Mouse (Mus musculus) neural tube, embryonic 15.5 days (tissue): ENCODE measurements around the gene Myo10. TPM values are rescaled to one million over a fixed set of nuclear protein-coding genes. Genes with fewer than 3 reads are reported as not detected.

Experiments
- ATAC-seq: fragments of 200-750 bp; cut with Nextera tagmentation; 2 replicates; pipeline ENCODE4 v1.8.0; 2017; ENCODE audit warnings: mild to moderate bottlenecking, moderate TSS enrichment, moderate library complexity; ENCODE audit not compliant: low FRiP score
- H3K27ac ChIP-seq: fragments of 300-500 bp; sonication (generic); replicated peaks from 2 replicates; pipeline ENCODE4 v1.5.1; 2015; ENCODE audit warnings: mild to moderate bottlenecking, inconsistent platforms
- H3K27me3 ChIP-seq: fragments of 300-500 bp; sonication (generic); replicated peaks from 2 replicates; pipeline ENCODE4 v1.6.1; 2015; ENCODE audit warnings: inconsistent platforms
- H3K36me3 ChIP-seq: fragments of 300-500 bp; sonication (generic); 2 replicates; pipeline ENCODE4 v1.6.1; 2015; ENCODE audit warnings: inconsistent platforms
- H3K4me1 ChIP-seq: fragments of 300-500 bp; sonication (generic); 2 replicates; pipeline ENCODE4 v1.6.1; 2015; ENCODE audit warnings: inconsistent platforms
- H3K4me2 ChIP-seq: fragments of 300-500 bp; sonication (generic); 2 replicates; pipeline ENCODE4 v1.6.1; 2015; ENCODE audit warnings: inconsistent platforms, mild to moderate bottlenecking, moderate library complexity
- H3K4me3 ChIP-seq: fragments of 300-500 bp; sonication (generic); replicated peaks from 2 replicates; pipeline ENCODE4 v1.5.1; 2015; ENCODE audit warnings: mild to moderate bottlenecking, inconsistent platforms
- H3K9ac ChIP-seq: fragments of 300-500 bp; sonication (generic); replicated peaks from 2 replicates; pipeline ENCODE4 v1.6.1; 2015; ENCODE audit warnings: mild to moderate bottlenecking, inconsistent platforms
- H3K9me3 ChIP-seq: fragments of 300-500 bp; sonication (generic); replicated peaks from 2 replicates; pipeline ENCODE4 v1.6.1; 2016; ENCODE audit warnings: inconsistent platforms
- WGBS: fragments of 180-500 bp; shearing (Covaris S2); methylation state at CpG from one replicate; pipeline ENCODE4 v1.1.7; 2015; ENCODE audit warnings: mixed read lengths; 5-methylcytosine and 5-hydroxymethylcytosine counted together
- polyA plus RNA-seq: library from polyadenylated mRNA; unstranded; fragments of >200 nt; fragmentation: Nextera tagmentation; extraction: Ambion mirVana; gene quantifications from 2 replicates; pipeline ENCODE4 v1.2.1, GENCODE M21; 2015

The Myo10 gene
- polyA plus RNA-seq, 1 experiment from 2014 or later, result 19.5 TPM

GRCm38 (mm10) chr15:25637727-25638126 is 15.4 kb downstream of the Myo10 start:
- Histone ChIP-seq H3K27ac (no peak overlapping the region), H3K4me2 (no peak overlapping the region), H3K9me3 (no peaks in the 10 kb centered on the region), H3K4me1 (0 out of 2 replicates have a peak, but pooled peaks cover 3% of the 10 kb centered on the region), H3K27me3 (no peaks in the 10 kb centered on the region), H3K9ac (no peak overlapping the region), H3K36me3 (no peaks in the 10 kb centered on the region), H3K4me3 (no peak overlapping the region)
- no peak for ATAC-seq
- 73% methylated on average over 9 of the region's 9 CpGs for WGBS

- Histone ChIP-seq H3K4me2 (no peak overlapping the region), H3K27me3 (no peaks in the 10 kb centered on the region), H3K4me3 (no peak overlapping the region), H3K27ac (no peak overlapping the region), H3K9ac (no peak overlapping the region), H3K9me3 (no peaks in the 10 kb centered on the region), H3K36me3 (no peaks in the 10 kb centered on the region), H3K4me1 (0 out of 2 replicates have a peak, but pooled peaks cover 3% of the 10 kb centered on the region)
- no peak for ATAC-seq
- WGBS, result 84% methylated on average over 5 of the region's 5 CpGs
Measured at GRCm38 (mm10) chr15:25639217-25639616, 16.9 kb downstream of the Myo10 start.

- Histone ChIP-seq H3K27me3 (no peaks in the 10 kb centered on the region), H3K4me2 (no peak overlapping the region), H3K36me3 (no peaks in the 10 kb centered on the region), H3K4me1 (0 out of 2 replicates have a peak, but pooled peaks cover 3% of the 10 kb centered on the region), H3K4me3 (no peak overlapping the region), H3K9me3 (no peaks in the 10 kb centered on the region), H3K27ac (no peak overlapping the region), H3K9ac (no peak overlapping the region)
- ATAC-seq, result no peak
- 85% methylated on average over 12 of the region's 12 CpGs for WGBS
Measured at GRCm38 (mm10) chr15:25640840-25641752, 18.8 kb downstream of the Myo10 start.

- H3K9me3 ChIP-seq, result no peaks in the 10 kb centered on the region
- H3K4me2 ChIP-seq, result no peak overlapping the region
- no peak; the same call in 1 of the 2 replicates for ATAC-seq
- H3K27ac ChIP-seq, result no peak overlapping the region
- H3K4me1 ChIP-seq, result 0 out of 2 replicates have a peak, but pooled peaks cover 3% of the 10 kb centered on the region
- H3K4me3 ChIP-seq, result no peak overlapping the region
- no peak overlapping the region for H3K9ac ChIP-seq
- H3K27me3 ChIP-seq, result no peaks in the 10 kb centered on the region
- no peaks in the 10 kb centered on the region for H3K36me3 ChIP-seq
- WGBS, result 43% methylated on average over 9 of the region's 9 CpGs
Measured at GRCm38 (mm10) chr15:25642214-25643058, 20.1 kb downstream of the Myo10 start.

GRCm38 (mm10) chr15:25645862-25646261 is 23.5 kb downstream of the Myo10 start:
- no peak overlapping the region for H3K4me3 ChIP-seq
- no peaks in the 10 kb centered on the region for H3K9me3 ChIP-seq
- H3K27me3 ChIP-seq, result no peaks in the 10 kb centered on the region
- no peaks in the 10 kb centered on the region for H3K36me3 ChIP-seq
- ATAC-seq, result no peak
- 0 out of 2 replicates have a peak, but pooled peaks cover 3% of the 10 kb centered on the region for H3K4me1 ChIP-seq
- H3K9ac ChIP-seq, result no peak overlapping the region
- no peak overlapping the region for H3K4me2 ChIP-seq
- WGBS, result 87% methylated on average over 4 of the region's 4 CpGs
- H3K27ac ChIP-seq, result no peak overlapping the region

GRCm38 (mm10) chr15:25648287-25648686 is 26.0 kb downstream of the Myo10 start:
- H3K9ac ChIP-seq, result no peak overlapping the region
- no peak overlapping the region for H3K4me3 ChIP-seq
- H3K9me3 ChIP-seq, result no peaks in the 10 kb centered on the region
- no peak for ATAC-seq
- H3K36me3 ChIP-seq, result no peaks in the 10 kb centered on the region
- H3K27ac ChIP-seq, result no peak overlapping the region
- WGBS, result 87% methylated on average over 2 of the region's 2 CpGs
- no peaks in the 10 kb centered on the region for H3K27me3 ChIP-seq
- H3K4me1 ChIP-seq, result no peaks in the 10 kb centered on the region
- no peak overlapping the region for H3K4me2 ChIP-seq

GRCm38 (mm10) chr15:25650371-25650770 is 28.0 kb downstream of the Myo10 start:
- no peak overlapping the region for H3K4me3 ChIP-seq
- H3K27ac ChIP-seq, result no peak overlapping the region
- no peaks in the 10 kb centered on the region for H3K27me3 ChIP-seq
- no peaks in the 10 kb centered on the region for H3K4me1 ChIP-seq
- H3K9me3 ChIP-seq, result no peaks in the 10 kb centered on the region
- WGBS, result 75% methylated on average over 5 of the region's 5 CpGs
- H3K9ac ChIP-seq, result no peak overlapping the region
- no peak for ATAC-seq
- H3K36me3 ChIP-seq, result no peaks in the 10 kb centered on the region
- no peak overlapping the region for H3K4me2 ChIP-seq

- Histone ChIP-seq H3K4me3 (no peak overlapping the region), H3K27ac (no peak overlapping the region), H3K9ac (no peak overlapping the region), H3K4me1 (no peaks in the 10 kb centered on the region), H3K27me3 (no peaks in the 10 kb centered on the region), H3K9me3 (no peaks in the 10 kb centered on the region), H3K36me3 (no peaks in the 10 kb centered on the region), H3K4me2 (no peak overlapping the region)
- WGBS, result 53% methylated on average over 7 of the region's 7 CpGs
- ATAC-seq, result no peak
Measured at GRCm38 (mm10) chr15:25651820-25652219, 29.5 kb downstream of the Myo10 start.

GRCm38 (mm10) chr15:25652368-25652767 is 30.0 kb downstream of the Myo10 start:
- no peaks in the 10 kb centered on the region for H3K9me3 ChIP-seq
- H3K4me1 ChIP-seq, result no peaks in the 10 kb centered on the region
- 63% methylated on average over 5 of the region's 5 CpGs for WGBS
- H3K4me2 ChIP-seq, result no peak overlapping the region
- H3K4me3 ChIP-seq, result no peak overlapping the region
- H3K27me3 ChIP-seq, result no peaks in the 10 kb centered on the region
- no peak overlapping the region for H3K27ac ChIP-seq
- no peaks in the 10 kb centered on the region for H3K36me3 ChIP-seq
- no peak overlapping the region for H3K9ac ChIP-seq
- ATAC-seq, result no peak

- H3K9me3 ChIP-seq, result no peaks in the 10 kb centered on the region
- H3K4me3 ChIP-seq, result no peak overlapping the region
- no peaks in the 10 kb centered on the region for H3K27me3 ChIP-seq
- H3K36me3 ChIP-seq, result no peaks in the 10 kb centered on the region
- H3K4me1 ChIP-seq, result no peaks in the 10 kb centered on the region
- 84% methylated on average over 6 of the region's 6 CpGs for WGBS
- no peak overlapping the region for H3K9ac ChIP-seq
- no peak overlapping the region for H3K4me2 ChIP-seq
- H3K27ac ChIP-seq, result no peak overlapping the region
- ATAC-seq, result no peak
Measured at GRCm38 (mm10) chr15:25652933-25653332, 30.6 kb downstream of the Myo10 start.

GRCm38 (mm10) chr15:25653680-25654079 is 31.4 kb downstream of the Myo10 start:
- Histone ChIP-seq H3K4me3 (no peak overlapping the region), H3K4me1 (no peaks in the 10 kb centered on the region), H3K27me3 (no peaks in the 10 kb centered on the region), H3K4me2 (no peak overlapping the region), H3K27ac (no peak overlapping the region), H3K9me3 (no peaks in the 10 kb centered on the region), H3K36me3 (no peaks in the 10 kb centered on the region), H3K9ac (no peak overlapping the region)
- 46% methylated on average over 5 of the region's 5 CpGs for WGBS
- no peak for ATAC-seq
